Mouse (Mus musculus): ENCODE measurements at regions not wholly inside any gene's neighbourhood (a gene's known extent, or its start where the extent isn't known, plus 50 kb on each side); places are given as distances from the start of the nearest gene placed in this dataset.

GRCm38 (mm10) chr4:114748131-114748530 lies 73.4 kb upstream of the Gm12830 start:
- no peak for TF ChIP-seq POLR2A (IDR thresholded peaks at IDR 0.05; ENCODE audit: control insufficient read depth in 1 of 2, insufficient read depth in 1 of 2, low read depth in 1 of 2, low read length in 2 of 2, poor library complexity in 1 of 2)
- no peak for TF ChIP-seq E2F4 (IDR thresholded peaks at IDR 0.05; ENCODE audit: borderline replicate concordance, low read depth, low read length)
- no peak for TF ChIP-seq RAD21 (IDR thresholded peaks at IDR 0.05; ENCODE audit: low read depth, low read length)
- TF ChIP-seq TBP (IDR thresholded peaks at IDR 0.05; ENCODE audit: low read depth, low read length) = no peak
- no peak for TF ChIP-seq UBTF (IDR thresholded peaks at IDR 0.05; ENCODE audit: borderline replicate concordance, insufficient read depth, low read depth, low read length)
- no peak for TF ChIP-seq CTCF (IDR thresholded peaks at IDR 0.05 in 2 of 3, conservative IDR thresholded peaks at IDR 0.05 in 1 of 3; ENCODE audit: control insufficient read depth in 1 of 3, insufficient read depth in 1 of 3, low read depth in 2 of 3, low read length in 3 of 3, poor library complexity in 1 of 3, severe bottlenecking in 1 of 3)
- TF ChIP-seq SMC3 (IDR thresholded peaks at IDR 0.05; ENCODE audit: low read depth, low read length) = no peak
- no peak for TF ChIP-seq ETS1 (IDR thresholded peaks at IDR 0.05; ENCODE audit: low read depth, low read length)
- no peak for TF ChIP-seq USF1 (IDR thresholded peaks at IDR 0.05; ENCODE audit: low read depth, low read length)
- TF ChIP-seq ELF1 (IDR thresholded peaks at IDR 0.05; ENCODE audit: low read depth, low read length) = no peak
- TF ChIP-seq MAX (IDR thresholded peaks at IDR 0.05; ENCODE audit: low read length) = no peak
- no peak for TF ChIP-seq GATA1 (IDR thresholded peaks at IDR 0.05; ENCODE audit: low read depth, low read length)
- no peak for TF ChIP-seq ZKSCAN1 (IDR thresholded peaks at IDR 0.05; ENCODE audit: low read depth, low read length)
- no peak for TF ChIP-seq POLR2AphosphoS2 (IDR thresholded peaks at IDR 0.05; ENCODE audit: low read length)

All from MEL (cell line).